Mouse (Mus musculus): ENCODE results near the gene Wdr6. TPM values are rescaled to one million over a fixed set of nuclear protein-coding genes. Genes with fewer than 3 reads are reported as not detected.

Gene Wdr6
- polyA plus RNA-seq, 2 experiments = 91.5 to 123 TPM

DNA sequence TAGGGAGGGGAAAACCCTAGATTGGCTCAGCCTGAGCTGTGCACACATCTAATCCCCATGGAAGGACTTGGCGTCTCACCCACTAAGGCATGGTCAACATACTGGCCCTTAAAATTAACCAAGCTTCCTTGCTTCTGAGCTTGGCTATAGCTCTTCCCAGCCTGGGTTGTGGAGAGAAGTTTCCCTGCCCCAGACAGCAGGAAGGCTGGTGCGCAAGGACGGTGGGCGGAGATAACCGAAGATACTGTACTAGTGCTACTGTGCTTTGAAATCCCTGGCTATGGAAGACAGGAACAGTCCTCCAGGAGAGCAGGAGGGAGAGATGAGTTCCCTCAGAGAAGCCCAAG lies 778 bp upstream of the Wdr6 start:
- Histone ChIP-seq H3K9me3 (ENCODE audit: control insufficient read depth, low read length) (no peaks in the 10 kb centered on the region), H3K36me3 (ENCODE audit: control insufficient read depth, insufficient read depth, low read length) (peaks cover 32% of the 10 kb centered on the region), H3K27ac (replicated peaks; ENCODE audit: low read depth, low read length) (peak overlapping the region; percentile 88), H3K4me1 (ENCODE audit: control insufficient read depth, insufficient read depth, low read length) (peaks cover 21% of the 10 kb centered on the region), H3K4me2 (replicated peaks; ENCODE audit: low read depth, low read length, severe bottlenecking) (peak overlapping the region; percentile 77), H3K27me3 (ENCODE audit: control insufficient read depth, insufficient read depth, low read length) (no peaks in the 10 kb centered on the region), H3K4me3 (replicated peaks; ENCODE audit: low read length) (peak overlapping the region; percentile 84; the same call in 1 of the 2 replicates), H3K9ac (ENCODE audit: low read depth, low read length, severe bottlenecking) (peak overlapping the region; percentile 58)
- 69% methylated on average over 5 of the region's 5 CpGs for WGBS
- ATAC-seq (ENCODE audit: low FRiP score, low read depth) (no peak), DNase-seq (ENCODE audit: low spot score) (no peak)
- no peak for TF ChIP-seq POLR2A (IDR thresholded peaks at IDR 0.05; ENCODE audit: borderline replicate concordance, extremely low read depth, insufficient read depth, insufficient read length)

DNA sequence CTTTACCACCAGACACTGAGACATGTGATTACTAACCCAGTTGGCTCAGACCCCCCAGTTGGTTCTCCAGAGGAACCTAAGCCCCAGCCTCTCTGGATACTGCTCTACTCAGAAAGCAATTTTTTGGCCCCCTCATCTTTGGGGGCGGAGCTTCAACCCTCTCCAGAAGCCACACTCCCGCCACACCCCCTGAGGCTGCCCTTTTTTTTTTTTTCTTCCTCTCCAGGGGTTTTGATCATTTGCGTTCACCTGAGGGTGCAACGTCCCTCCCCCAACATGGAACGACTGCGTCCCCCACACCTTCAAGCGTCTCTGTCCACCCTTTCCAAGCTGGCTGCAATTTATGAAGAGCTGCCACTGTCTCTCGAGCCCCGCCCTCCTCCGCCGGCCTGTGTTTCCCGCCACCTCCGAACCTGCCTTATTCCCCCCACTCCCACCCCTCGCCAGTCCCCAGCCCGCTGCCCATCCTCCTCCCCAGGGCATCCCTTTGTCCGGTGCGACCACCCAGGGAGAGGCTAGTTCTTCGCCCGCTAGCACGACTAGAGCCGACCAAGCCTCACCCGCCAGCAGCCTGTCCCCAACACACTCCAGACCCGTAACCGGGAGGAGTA lies 500 bp downstream of the Wdr6 start:
- Histone ChIP-seq H3K27me3 (ENCODE audit: control insufficient read depth, insufficient read depth, low read length) (no peaks in the 10 kb centered on the region), H3K36me3 (ENCODE audit: control insufficient read depth, insufficient read depth, low read length) (peaks cover 44% of the 10 kb centered on the region), H3K9me3 (ENCODE audit: control insufficient read depth, low read length) (no peaks in the 10 kb centered on the region), H3K27ac (replicated peaks; ENCODE audit: low read depth, low read length) (peak overlapping the region; percentile 88), H3K4me2 (replicated peaks; ENCODE audit: low read depth, low read length, severe bottlenecking) (peak overlapping the region; percentile 77), H3K4me1 (ENCODE audit: control insufficient read depth, insufficient read depth, low read length) (peaks cover 21% of the 10 kb centered on the region), H3K4me3 (replicated peaks; ENCODE audit: low read length) (peak overlapping the region; percentile 84), H3K9ac (ENCODE audit: low read depth, low read length, severe bottlenecking) (peak overlapping the region; percentile 95)
- under 1% methylated on average over 24 of the region's 24 CpGs for WGBS
- TF ChIP-seq POLR2A (IDR thresholded peaks at IDR 0.05; ENCODE audit: borderline replicate concordance, extremely low read depth, insufficient read depth, insufficient read length) = no peak
- DNase-seq (ENCODE audit: low spot score) (peak; percentile 78), ATAC-seq (ENCODE audit: low FRiP score, low read depth) (peak; percentile 11; the same call in 1 of the 2 replicates)

DNA sequence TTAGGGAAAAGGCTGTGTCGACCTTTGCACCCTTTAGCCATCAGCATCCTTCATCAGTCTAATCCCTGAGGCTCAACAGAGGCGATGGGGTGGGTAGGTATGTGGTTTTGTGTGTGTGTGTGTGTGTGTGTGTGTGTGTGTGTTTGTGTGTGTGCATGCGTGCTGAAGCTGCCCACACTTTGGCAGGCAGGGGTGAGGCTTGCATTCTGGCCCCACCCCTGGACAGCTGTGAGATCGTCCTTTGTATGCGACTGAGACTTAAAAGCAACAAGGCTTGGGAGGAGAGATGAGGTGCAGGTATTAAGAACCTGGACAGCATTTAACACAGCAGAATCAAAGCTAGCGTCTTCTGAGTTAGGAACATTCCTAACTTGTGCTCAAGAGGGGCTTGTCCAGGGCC lies 1.5 kb downstream of the Wdr6 start:
- ATAC-seq (ENCODE audit: low FRiP score, low read depth) = no peak
- H3K9ac ChIP-seq (ENCODE audit: low read depth, low read length, severe bottlenecking) = no peak overlapping the region
- DNase-seq (ENCODE audit: low spot score) = no peak
- H3K27me3 ChIP-seq (ENCODE audit: control insufficient read depth, insufficient read depth, low read length) = no peaks in the 10 kb centered on the region
- H3K9me3 ChIP-seq (ENCODE audit: control insufficient read depth, low read length) = no peaks in the 10 kb centered on the region
- TF ChIP-seq POLR2A (IDR thresholded peaks at IDR 0.05; ENCODE audit: borderline replicate concordance, extremely low read depth, insufficient read depth, insufficient read length) = no peak
- peaks cover 21% of the 10 kb centered on the region for H3K4me1 ChIP-seq (ENCODE audit: control insufficient read depth, insufficient read depth, low read length)
- peaks cover 49% of the 10 kb centered on the region for H3K36me3 ChIP-seq (ENCODE audit: control insufficient read depth, insufficient read depth, low read length)
- H3K4me3 ChIP-seq (replicated peaks; ENCODE audit: low read length) = peak overlapping the region; percentile 84
- 54% methylated on average over 6 of the region's 6 CpGs for WGBS
- H3K27ac ChIP-seq (replicated peaks; ENCODE audit: low read depth, low read length) = no peak overlapping the region
- H3K4me2 ChIP-seq (replicated peaks; ENCODE audit: low read depth, low read length, severe bottlenecking) = peak overlapping the region; percentile 77

DNA sequence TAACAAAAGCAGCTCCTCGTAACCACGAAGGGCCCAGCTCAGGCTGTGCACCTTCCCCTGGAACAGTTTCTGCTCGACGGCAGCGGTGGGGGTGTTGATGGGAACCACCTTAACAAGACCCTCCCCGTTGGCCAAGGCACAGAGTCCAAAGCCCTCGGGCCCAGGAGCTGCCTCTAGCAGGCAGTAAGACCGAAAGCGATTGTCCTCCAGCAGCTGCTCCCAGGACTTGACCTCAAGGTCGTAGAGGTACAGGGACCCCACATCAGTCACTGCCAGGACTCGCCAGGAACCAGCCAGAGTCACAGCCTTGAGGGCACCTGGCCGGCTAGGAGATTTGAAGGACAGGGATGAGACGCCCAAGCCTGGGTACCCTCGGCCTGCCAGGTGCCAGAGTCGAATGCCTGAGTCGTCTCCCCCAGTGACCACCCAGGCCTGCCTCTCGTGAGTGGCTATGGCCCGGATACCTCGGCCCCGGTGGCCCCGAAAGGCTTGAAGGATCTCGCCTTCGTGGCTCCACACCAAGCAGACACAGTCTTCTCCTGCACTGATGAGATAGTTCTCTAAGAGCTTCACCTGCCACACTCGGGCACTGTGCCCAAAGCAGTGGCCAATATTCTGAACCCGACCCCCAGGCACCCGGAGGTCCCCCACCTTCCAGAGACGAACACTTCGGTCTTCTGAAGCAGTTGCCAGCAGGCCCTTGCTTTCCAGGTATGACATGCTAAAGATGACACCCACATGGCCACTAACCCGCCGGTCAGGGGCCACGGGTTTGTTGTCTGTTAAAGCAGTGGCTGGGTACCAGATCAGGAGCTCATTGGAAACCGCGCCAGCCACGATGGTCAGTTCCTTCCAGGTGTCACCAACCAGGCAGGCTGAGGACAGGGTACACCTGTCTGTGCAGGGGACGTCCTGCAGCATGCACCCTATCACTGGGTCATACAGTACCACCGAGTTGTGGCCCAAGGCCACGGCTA lies 2.9 kb downstream of the Wdr6 start:
- H3K4me1 ChIP-seq (ENCODE audit: control insufficient read depth, insufficient read depth, low read length) = peaks cover 21% of the 10 kb centered on the region
- no peak for DNase-seq (ENCODE audit: low spot score)
- WGBS = 85% methylated on average over 36 of the region's 37 CpGs
- no peak overlapping the region for H3K4me2 ChIP-seq (replicated peaks; ENCODE audit: low read depth, low read length, severe bottlenecking)
- ATAC-seq (ENCODE audit: low FRiP score, low read depth) = no peak
- H3K36me3 ChIP-seq (ENCODE audit: control insufficient read depth, insufficient read depth, low read length) = peaks cover 54% of the 10 kb centered on the region
- H3K9me3 ChIP-seq (ENCODE audit: control insufficient read depth, low read length) = no peaks in the 10 kb centered on the region
- no peak overlapping the region for H3K4me3 ChIP-seq (replicated peaks; ENCODE audit: low read length)
- no peak overlapping the region for H3K27ac ChIP-seq (replicated peaks; ENCODE audit: low read depth, low read length)
- no peaks in the 10 kb centered on the region for H3K27me3 ChIP-seq (ENCODE audit: control insufficient read depth, insufficient read depth, low read length)
- no peak for TF ChIP-seq POLR2A (IDR thresholded peaks at IDR 0.05; ENCODE audit: borderline replicate concordance, extremely low read depth, insufficient read depth, insufficient read length)
- no peak overlapping the region for H3K9ac ChIP-seq (ENCODE audit: low read depth, low read length, severe bottlenecking)

DNA sequence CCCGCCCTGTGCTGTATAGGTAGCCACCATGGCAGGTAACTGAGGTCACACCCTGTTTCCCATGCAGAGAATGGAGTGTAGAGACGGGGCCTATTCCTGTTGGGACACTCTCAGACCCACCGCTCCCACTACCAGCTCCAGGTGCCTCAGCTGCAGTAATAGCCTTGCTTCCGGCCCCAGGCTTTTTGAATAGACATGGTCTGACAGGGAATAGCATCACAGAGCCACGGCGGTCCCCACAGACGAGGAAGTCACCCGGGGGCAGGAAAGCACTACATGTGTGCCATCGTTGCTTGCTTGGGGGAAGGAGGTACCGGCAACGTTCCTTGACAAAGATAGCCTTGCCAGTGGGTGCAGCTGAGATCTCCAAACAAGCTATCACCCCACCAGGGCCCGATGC lies 3.6 kb downstream of the Wdr6 start:
- no peaks in the 10 kb centered on the region for H3K27me3 ChIP-seq (ENCODE audit: control insufficient read depth, insufficient read depth, low read length)
- no peak overlapping the region for H3K4me2 ChIP-seq (replicated peaks; ENCODE audit: low read depth, low read length, severe bottlenecking)
- H3K36me3 ChIP-seq (ENCODE audit: control insufficient read depth, insufficient read depth, low read length) = peaks cover 54% of the 10 kb centered on the region
- DNase-seq (ENCODE audit: low spot score) = no peak
- H3K9ac ChIP-seq (ENCODE audit: low read depth, low read length, severe bottlenecking) = no peak overlapping the region
- H3K4me1 ChIP-seq (ENCODE audit: control insufficient read depth, insufficient read depth, low read length) = peaks cover 28% of the 10 kb centered on the region
- H3K27ac ChIP-seq (replicated peaks; ENCODE audit: low read depth, low read length) = no peak overlapping the region
- no peak for TF ChIP-seq POLR2A (IDR thresholded peaks at IDR 0.05; ENCODE audit: borderline replicate concordance, extremely low read depth, insufficient read depth, insufficient read length)
- H3K4me3 ChIP-seq (replicated peaks; ENCODE audit: low read length) = no peak overlapping the region
- H3K9me3 ChIP-seq (ENCODE audit: control insufficient read depth, low read length) = no peaks in the 10 kb centered on the region
- ATAC-seq (ENCODE audit: low FRiP score, low read depth) = no peak
- 90% methylated on average over 12 of the region's 12 CpGs for WGBS
